Mouse (Mus musculus) limb, embryonic 13.5 days (tissue): Measurements from ENCODE around the gene Prss54. TPM values are rescaled to one million over a fixed set of nuclear protein-coding genes. Genes with fewer than 3 reads are reported as not detected.

Experiments used
- ATAC-seq: fragments of 200-750 bp; cut with Nextera tagmentation; 2 replicates; pipeline ENCODE4 v1.8.0; 2017; ENCODE audit warnings: low read depth, moderate number of reproducible peaks, moderate TSS enrichment; ENCODE audit not compliant: low FRiP score
- H3K27ac ChIP-seq: fragments of 300-500 bp; sonication (generic); 2 replicates; pipeline ENCODE4 v1.5.1; 2015; ENCODE audit warnings: inconsistent platforms, mild to moderate bottlenecking, moderate library complexity
- H3K27me3 ChIP-seq: fragments of 300-500 bp; sonication (generic); 2 replicates; pipeline ENCODE4 v1.6.1; 2015; ENCODE audit warnings: mild to moderate bottlenecking, inconsistent platforms
- H3K36me3 ChIP-seq: fragments of 300-500 bp; sonication (generic); 2 replicates; pipeline ENCODE4 v1.6.1; 2015; ENCODE audit warnings: inconsistent platforms, mild to moderate bottlenecking, moderate library complexity
- H3K4me1 ChIP-seq: fragments of 300-500 bp; sonication (generic); 2 replicates; pipeline ENCODE4 v1.6.1; 2015; ENCODE audit warnings: inconsistent platforms
- H3K4me2 ChIP-seq: fragments of 300-500 bp; sonication (generic); replicated peaks from 2 replicates; pipeline ENCODE4 v1.6.1; 2015; ENCODE audit warnings: inconsistent platforms, mild to moderate bottlenecking, moderate library complexity
- H3K4me3 ChIP-seq: fragments of 300-500 bp; sonication (generic); 2 replicates; pipeline ENCODE4 v1.5.1; 2015; ENCODE audit warnings: moderate library complexity, mild to moderate bottlenecking, inconsistent platforms
- H3K9ac ChIP-seq: fragments of 300-500 bp; sonication (generic); 2 replicates; pipeline ENCODE4 v1.6.1; 2015; ENCODE audit warnings: mild to moderate bottlenecking, inconsistent platforms
- H3K9me3 ChIP-seq: fragments of 300-500 bp; sonication (generic); 2 replicates; pipeline ENCODE4 v1.6.1; 2016; ENCODE audit warnings: inconsistent platforms
- WGBS: fragments of 180-500 bp; shearing (Covaris S2); methylation state at CpG from one replicate; pipeline ENCODE4 v1.1.7; 2015; 5-methylcytosine and 5-hydroxymethylcytosine counted together
- polyA plus RNA-seq: library from polyadenylated mRNA; unstranded; fragments of >200 nt; fragmentation: Nextera tagmentation; extraction: Ambion mirVana; gene quantifications from 2 replicates; pipeline ENCODE4 v1.2.1, GENCODE M21; 2015

The Prss54 gene
- polyA plus RNA-seq, 1 experiment from 2014 or later: not detected

DNA sequence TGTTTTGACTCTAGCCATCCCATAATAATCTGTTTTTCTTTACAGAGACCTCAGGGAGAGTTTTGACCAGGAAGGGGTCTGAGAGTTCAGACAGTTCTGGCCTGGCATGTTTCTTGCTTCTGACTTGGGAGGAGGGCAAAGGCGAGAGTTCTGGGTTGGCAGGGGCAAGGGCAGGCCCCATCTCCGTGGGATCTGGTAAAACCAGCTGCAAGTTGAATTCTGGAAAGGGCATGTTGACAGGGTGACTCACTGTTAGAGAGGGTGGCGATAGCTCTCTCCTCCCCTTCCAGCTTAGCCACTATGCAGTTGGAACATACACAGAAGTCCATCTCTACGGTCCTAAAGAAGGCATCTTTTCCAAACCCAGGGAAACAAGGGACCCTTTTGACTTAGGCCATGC, 62.9 kb downstream of the Prss54 start:
- no peak overlapping the region for H3K27ac ChIP-seq

GRCm38 (mm10) chr8:95512257-95512656, 63.9 kb downstream of the Prss54 start:
- no peaks in the 10 kb centered on the region for H3K27me3 ChIP-seq
- H3K4me2 ChIP-seq: no peak overlapping the region
- no peak overlapping the region for H3K9ac ChIP-seq
- H3K36me3 ChIP-seq: no peaks in the 10 kb centered on the region
- no peak overlapping the region for H3K4me3 ChIP-seq
- H3K4me1 ChIP-seq: no peaks in the 10 kb centered on the region
- WGBS: 77% methylated on average over 4 of the region's 4 CpGs
- no peaks in the 10 kb centered on the region for H3K9me3 ChIP-seq
- no peak for ATAC-seq
- H3K27ac ChIP-seq: no peak overlapping the region

More for the DNA sequence above, 62.9 kb downstream of the Prss54 start:
- ATAC-seq: no peak
- Histone ChIP-seq H3K4me1 (no peaks in the 10 kb centered on the region), H3K4me3 (no peak overlapping the region), H3K36me3 (no peaks in the 10 kb centered on the region), H3K9me3 (no peaks in the 10 kb centered on the region), H3K4me2 (no peak overlapping the region), H3K9ac (no peak overlapping the region), H3K27me3 (no peaks in the 10 kb centered on the region)
- WGBS: 67% methylated on average over 4 of the region's 4 CpGs

Other genes with a start within 250 kb of the Prss54 start
- 10.0 and 11.1 TPM in 2 replicates for gene Zfp319, start 244.4 kb downstream of the Prss54 start, polyA plus RNA-seq
- gene Usb1, start 244.1 kb downstream of the Prss54 start, polyA plus RNA-seq: 43.5 and 46.0 TPM in 2 replicates
- gene Mmp15, start 224.1 kb downstream of the Prss54 start, polyA plus RNA-seq: 7.7 and 9.2 TPM in 2 replicates
- 154 and 161 TPM in 2 replicates for gene Cfap20, start 141.5 kb downstream of the Prss54 start, polyA plus RNA-seq
- 11.9 and 15.4 TPM in 2 replicates for gene Csnk2a2, start 86.3 kb downstream of the Prss54 start, polyA plus RNA-seq
- 0.22 and 0.24 TPM in 2 replicates for gene Ccdc113, start 42.3 kb downstream of the Prss54 start, polyA plus RNA-seq
- gene Gins3, start 57.1 kb upstream of the Prss54 start, polyA plus RNA-seq: 24.9 and 28.0 TPM in 2 replicates
- 15.8 and 17.5 TPM in 2 replicates for gene Ndrg4, start 100.6 kb upstream of the Prss54 start, polyA plus RNA-seq
- gene Setd6, start 139.5 kb upstream of the Prss54 start, polyA plus RNA-seq: 15.1 and 19.8 TPM in 2 replicates
- gene Cnot1, start 231.1 kb upstream of the Prss54 start, polyA plus RNA-seq: 65.0 and 71.7 TPM in 2 replicates
- 346 and 351 TPM in 2 replicates for gene Sap18b, start 249.0 kb upstream of the Prss54 start, polyA plus RNA-seq